Mouse (Mus musculus) CH12.LX (cell line): Measurements from ENCODE around the gene Acap3.

ENCODE experiments used
- NRF1 ChIP-seq: IDR thresholded peaks from 2 replicates; pipeline ENCODE4 v1.6.1; 2014; ENCODE audit warnings: low read depth, mild to moderate bottlenecking, inconsistent platforms, low read length, improper control_type of control experiment, moderate library complexity
- POLR2A ChIP-seq: IDR thresholded peaks from 2 replicates; pipeline ENCODE4 v1.6.1; 2011; ENCODE audit warnings: low read depth, mild to moderate bottlenecking, improper control_type of control experiment, low read length

GRCm38 (mm10) chr4:155955491-155955890 is 63.9 kb downstream of the Acap3 start:
- TF ChIP-seq POLR2A: no peak
- TF ChIP-seq NRF1: no peak
